Mouse (Mus musculus) common myeloid progenitor, adult 5-6 weeks (primary cell): ENCODE results near the gene Mgst3. TPM values are rescaled to one million over a fixed set of nuclear protein-coding genes. Genes with fewer than 3 reads are reported as not detected.

ENCODE experiments used
- ATAC-seq: replicated peaks from 2 replicates; pipeline ENCODE4 v1.8.0; 2016; ENCODE audit warnings: low read depth, mild to moderate bottlenecking, moderate TSS enrichment, inconsistent platforms; ENCODE audit not compliant: poor library complexity, severe bottlenecking
- total RNA-seq: library from RNA; stranded (forward); fragments of 200-1000, 187-1606 nt; gene quantifications from 2 replicates; pipeline ENCODE4 v1.2.3, GENCODE M21; 2017

Gene Mgst3
- total RNA-seq, 1 experiment from 2014 or later: 10.4 TPM

- ATAC-seq: no peak
These were observed 64.9 kb downstream of the Mgst3 start for GRCm38 (mm10) chr1:167328776-167329175.

Other genes with a start within 250 kb of the Mgst3 start
- 198 and 245 TPM in 2 replicates for gene Uck2, start 108.5 kb downstream of the Mgst3 start, total RNA-seq
- gene Tmco1, start 85.5 kb downstream of the Mgst3 start, total RNA-seq: 194 and 220 TPM in 2 replicates
- 41.5 and 48.7 TPM in 2 replicates for gene Aldh9a1, start 43.9 kb downstream of the Mgst3 start, total RNA-seq
- gene Lrrc52, start 72.9 kb upstream of the Mgst3 start, total RNA-seq: not detected in 2 replicates
- 0.24 TPM in 1 of 2 replicates, not detected in the other for gene Rxrg, start 204.5 kb upstream of the Mgst3 start, total RNA-seq